Mouse (Mus musculus) spleen, adult 2 months (tissue): Measurements from ENCODE around the gene Trpm4. TPM values are rescaled to one million over a fixed set of nuclear protein-coding genes. Genes with fewer than 3 reads are reported as not detected.

Experiments
- DNase-seq, 2 experiments: peaks; one replicate each; pipeline versions ENCODE4 v3.0.0 to v3.0.0-alpha.2; 2012 to 2021; ENCODE audit warnings: low spot score in 2 of 2, low read depth in 1 of 2
- H3K27ac ChIP-seq: fragments of 200-500 bp; 2 replicates; pipeline ENCODE4 v1.5.1; 2012; ENCODE audit warnings: low read length, inconsistent platforms; ENCODE audit not compliant: insufficient read depth
- H3K27me3 ChIP-seq: fragments of 200-500 bp; 2 replicates; pipeline ENCODE4 v1.6.1; 2012; ENCODE audit warnings: mild to moderate bottlenecking, moderate library complexity, low read length, inconsistent platforms; ENCODE audit not compliant: control insufficient read depth, insufficient read depth
- H3K36me3 ChIP-seq: fragments of 200-500 bp; 2 replicates; pipeline ENCODE4 v1.6.1; 2012; ENCODE audit warnings: mild to moderate bottlenecking, low read length, inconsistent platforms; ENCODE audit not compliant: control insufficient read depth, insufficient read depth
- H3K4me1 ChIP-seq: fragments of 200-500 bp; 2 replicates; pipeline ENCODE4 v1.6.1; 2011; ENCODE audit warnings: inconsistent platforms; ENCODE audit not compliant: control insufficient read depth, insufficient read depth, insufficient read length
- H3K4me3 ChIP-seq: fragments of 200-500 bp; 2 replicates; pipeline ENCODE4 v1.5.1; 2011; ENCODE audit warnings: mild to moderate bottlenecking, inconsistent platforms; ENCODE audit not compliant: insufficient read depth, insufficient read length; ENCODE audit errors: extremely low read depth
- CTCF ChIP-seq: fragments of 200-500 bp; IDR thresholded peaks from 2 replicates; pipeline ENCODE4 v1.5.1; 2011; ENCODE audit warnings: mild to moderate bottlenecking, inconsistent platforms; ENCODE audit not compliant: insufficient read depth, insufficient read length, insufficient replicate concordance; ENCODE audit errors: extremely low read depth
- POLR2A ChIP-seq: fragments of 200-500 bp; IDR thresholded peaks from 2 replicates; pipeline ENCODE4 v1.6.1; 2011; ENCODE audit warnings: low read depth, low read length, inconsistent platforms
- WGBS: fragments of 180-500 bp; shearing (Covaris S2); methylation state at CpG from one replicate; pipeline ENCODE4 v1.1.7; 2018; 5-methylcytosine and 5-hydroxymethylcytosine counted together
- polyA plus RNA-seq: library from polyadenylated mRNA; depleted of rRNA; stranded (reverse); fragments of >200 nt; gene quantifications from 2 replicates; pipeline ENCODE4 v1.2.3, GENCODE M21; 2012

Trpm4 gene
- polyA plus RNA-seq, 1 experiment, result 7.9 TPM

- no peak for DNase-seq
- H3K27ac ChIP-seq, result no peak overlapping the region
- no peak overlapping the region for H3K4me3 ChIP-seq
- H3K27me3 ChIP-seq, result no peaks in the 10 kb centered on the region
- 86% methylated on average over 8 of the region's 8 CpGs for WGBS
- TF ChIP-seq CTCF, result no peak
- no peak for TF ChIP-seq POLR2A
- no peaks in the 10 kb centered on the region for H3K36me3 ChIP-seq
- H3K4me1 ChIP-seq, result peaks cover 8% of the 10 kb centered on the region
Observed at GRCm38 (mm10) chr7:45273672-45274071, 59.9 kb downstream of the Trpm4 start.

GRCm38 (mm10) chr7:45272786-45273412 lies 60.7 kb downstream of the Trpm4 start:
- DNase-seq, result no peak
- WGBS, result 79% methylated on average over 10 of the region's 10 CpGs
- Histone ChIP-seq H3K36me3 (no peaks in the 10 kb centered on the region), H3K4me3 (no peak overlapping the region), H3K27me3 (no peaks in the 10 kb centered on the region), H3K27ac (no peak overlapping the region), H3K4me1 (peaks cover 8% of the 10 kb centered on the region)
- TF ChIP-seq CTCF (no peak), POLR2A (no peak)

GRCm38 (mm10) chr7:45265518-45265917 lies 68.1 kb downstream of the Trpm4 start:
- WGBS, result 77% methylated on average over 1 of the region's 1 CpGs
- Histone ChIP-seq H3K36me3 (no peaks in the 10 kb centered on the region), H3K27ac (no peak overlapping the region), H3K4me3 (no peak overlapping the region), H3K27me3 (no peaks in the 10 kb centered on the region), H3K4me1 (no peaks in the 10 kb centered on the region)
- TF ChIP-seq CTCF, result no peak
- no peak for TF ChIP-seq POLR2A
- DNase-seq, result no peak

- WGBS, result 81% methylated on average over 3 of the region's 3 CpGs
- no peak for DNase-seq
Observed at GRCm38 (mm10) chr7:45264348-45264747, 69.2 kb downstream of the Trpm4 start.

GRCm38 (mm10) chr7:45263006-45263607 lies 70.5 kb downstream of the Trpm4 start:
- Histone ChIP-seq H3K36me3 (no peaks in the 10 kb centered on the region), H3K4me3 (no peak overlapping the region), H3K4me1 (no peaks in the 10 kb centered on the region), H3K27me3 (no peaks in the 10 kb centered on the region), H3K27ac (no peak overlapping the region)
- DNase-seq, result no peak
- TF ChIP-seq CTCF (no peak), POLR2A (no peak)
- 84% methylated on average over 7 of the region's 7 CpGs for WGBS

More at GRCm38 (mm10) chr7:45264348-45264747, 69.2 kb downstream of the Trpm4 start:
- H3K4me3 ChIP-seq, result no peak overlapping the region
- H3K36me3 ChIP-seq, result no peaks in the 10 kb centered on the region
- H3K4me1 ChIP-seq, result no peaks in the 10 kb centered on the region
- no peak overlapping the region for H3K27ac ChIP-seq
- no peaks in the 10 kb centered on the region for H3K27me3 ChIP-seq
- TF ChIP-seq POLR2A, result no peak
- no peak for TF ChIP-seq CTCF

- Histone ChIP-seq H3K4me3 (no peak overlapping the region), H3K36me3 (no peaks in the 10 kb centered on the region), H3K27ac (no peak overlapping the region), H3K4me1 (no peaks in the 10 kb centered on the region), H3K27me3 (no peaks in the 10 kb centered on the region)
- TF ChIP-seq CTCF (no peak), POLR2A (no peak)
- no peak for DNase-seq
- WGBS, result 60% methylated on average over 7 of the region's 7 CpGs
Observed at GRCm38 (mm10) chr7:45262266-45262665, 71.3 kb downstream of the Trpm4 start.

GRCm38 (mm10) chr7:45259281-45259680 lies 74.3 kb downstream of the Trpm4 start:
- WGBS, result 82% methylated on average over 8 of the region's 8 CpGs
- no peaks in the 10 kb centered on the region for H3K4me1 ChIP-seq

More at GRCm38 (mm10) chr7:45259281-45259680, 74.3 kb downstream of the Trpm4 start:
- TF ChIP-seq POLR2A (no peak), CTCF (no peak)
- H3K4me3 ChIP-seq, result no peak overlapping the region
- H3K27ac ChIP-seq, result no peak overlapping the region
- no peaks in the 10 kb centered on the region for H3K36me3 ChIP-seq
- H3K27me3 ChIP-seq, result no peaks in the 10 kb centered on the region
- DNase-seq, result no peak
